Mouse (Mus musculus) stomach, embryonic 15.5 days (tissue): ENCODE results near the gene Iglon5. TPM values are rescaled to one million over a fixed set of nuclear protein-coding genes. Genes with fewer than 3 reads are reported as not detected.

Experiments
- ATAC-seq: fragments of 200-750 bp; cut with Nextera tagmentation; 2 replicates; pipeline ENCODE4 v1.8.0; 2017; ENCODE audit warnings: low read depth, moderate number of reproducible peaks, moderate TSS enrichment; ENCODE audit not compliant: insufficient read depth, low FRiP score
- H3K27ac ChIP-seq: fragments of 300-500 bp; sonication (generic); 2 replicates; pipeline ENCODE4 v1.5.1; 2015; ENCODE audit warnings: mild to moderate bottlenecking, inconsistent platforms
- H3K27me3 ChIP-seq: fragments of 300-500 bp; sonication (generic); replicated peaks from 2 replicates; pipeline ENCODE4 v1.6.1; 2015; ENCODE audit warnings: inconsistent platforms
- H3K36me3 ChIP-seq: fragments of 300-500 bp; sonication (generic); 2 replicates; pipeline ENCODE4 v1.6.1; 2015; ENCODE audit warnings: inconsistent platforms
- H3K4me1 ChIP-seq: fragments of 300-500 bp; sonication (generic); 2 replicates; pipeline ENCODE4 v1.6.1; 2015; ENCODE audit warnings: inconsistent platforms
- H3K4me2 ChIP-seq: fragments of 300-500 bp; sonication (generic); 2 replicates; pipeline ENCODE4 v1.6.1; 2015; ENCODE audit warnings: mild to moderate bottlenecking, inconsistent platforms
- H3K4me3 ChIP-seq: fragments of 300-500 bp; sonication (generic); replicated peaks from 2 replicates; pipeline ENCODE4 v1.5.1; 2015; ENCODE audit warnings: inconsistent platforms
- H3K9ac ChIP-seq: fragments of 300-500 bp; sonication (generic); 2 replicates; pipeline ENCODE4 v1.6.1; 2015; ENCODE audit warnings: inconsistent platforms
- H3K9me3 ChIP-seq: fragments of 300-500 bp; sonication (generic); 2 replicates; pipeline ENCODE4 v1.6.1; 2016; ENCODE audit warnings: inconsistent platforms
- WGBS: fragments of 180-500 bp; shearing (Covaris S2); methylation state at CpG from one replicate; pipeline ENCODE4 v1.1.7; 2015; 5-methylcytosine and 5-hydroxymethylcytosine counted together
- polyA plus RNA-seq: library from polyadenylated mRNA; unstranded; fragments of >200 nt; fragmentation: Nextera tagmentation; extraction: Ambion mirVana; gene quantifications from 2 replicates; pipeline ENCODE4 v1.2.1, GENCODE M21; 2015

Iglon5 gene
- polyA plus RNA-seq, 1 experiment from 2014 or later, result 0.55 TPM

DNA sequence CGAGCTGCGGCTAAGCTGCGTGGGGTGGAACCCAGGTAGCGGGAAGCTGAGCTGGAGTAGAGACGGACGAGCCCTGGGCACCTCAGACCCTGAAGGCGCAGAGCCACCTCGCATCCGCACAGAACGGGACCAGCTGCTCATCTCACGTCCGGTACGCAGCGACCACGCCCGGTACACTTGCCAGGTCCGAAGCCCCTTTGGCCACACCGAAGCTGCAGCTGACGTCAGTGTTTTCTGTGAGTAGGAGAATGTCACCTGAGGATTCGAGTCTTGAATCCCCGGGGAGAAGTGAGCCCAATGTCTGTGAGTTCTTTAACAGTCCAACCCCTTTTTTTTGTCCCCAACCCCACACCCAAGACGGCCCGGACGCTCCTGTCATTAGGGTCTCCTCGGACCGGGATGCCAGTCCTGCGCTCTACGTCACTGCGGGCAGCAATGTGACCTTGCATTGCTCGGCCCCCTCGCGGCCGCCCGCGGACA lies 25.0 kb downstream of the Iglon5 start:
- H3K9me3 ChIP-seq, result no peaks in the 10 kb centered on the region
- no peaks in the 10 kb centered on the region for H3K36me3 ChIP-seq
- H3K9ac ChIP-seq, result 0 out of 2 replicates have a peak overlapping the region, but pooled peaks have one; percentile 14
- WGBS, result 6% methylated on average over 35 of the region's 35 CpGs
- no peaks in the 10 kb centered on the region; the same call in 1 of the 2 replicates for H3K27me3 ChIP-seq
- ATAC-seq, result no peak
- H3K4me2 ChIP-seq, result peak overlapping the region; percentile 85
- H3K4me3 ChIP-seq, result peak overlapping the region; percentile 47
- H3K27ac ChIP-seq, result no peak overlapping the region
- H3K4me1 ChIP-seq, result peaks cover 10% of the 10 kb centered on the region; the same call in 1 of the 2 replicates

DNA sequence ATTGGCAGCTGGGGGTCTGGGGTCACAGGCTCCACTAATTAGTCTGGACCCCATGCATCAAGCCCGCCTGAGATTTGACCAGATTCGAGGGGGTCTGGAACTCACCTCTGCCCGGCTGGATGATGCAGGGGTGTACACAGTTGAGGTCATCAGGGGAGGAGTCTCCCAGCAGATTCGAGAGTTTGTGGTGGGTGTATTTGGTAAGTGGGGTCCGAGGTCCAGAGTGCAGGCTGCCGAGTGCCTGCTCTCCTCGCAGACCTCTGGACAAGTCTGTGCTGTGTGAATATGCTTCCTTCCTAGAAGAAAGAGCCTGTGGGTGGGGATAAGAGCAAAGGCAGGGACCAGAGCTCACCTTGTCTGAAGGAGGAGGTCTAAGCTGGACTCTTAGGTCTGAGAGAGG lies 25.9 kb downstream of the Iglon5 start:
- H3K36me3 ChIP-seq, result no peaks in the 10 kb centered on the region
- ATAC-seq, result no peak
- no peak overlapping the region for H3K4me2 ChIP-seq
- H3K9ac ChIP-seq, result no peak overlapping the region
- no peaks in the 10 kb centered on the region for H3K9me3 ChIP-seq
- WGBS, result 77% methylated on average over 7 of the region's 7 CpGs
- H3K4me3 ChIP-seq, result no peak overlapping the region
- H3K27ac ChIP-seq, result no peak overlapping the region
- H3K4me1 ChIP-seq, result peaks cover 10% of the 10 kb centered on the region; the same call in 1 of the 2 replicates
- no peaks in the 10 kb centered on the region; the same call in 1 of the 2 replicates for H3K27me3 ChIP-seq

DNA sequence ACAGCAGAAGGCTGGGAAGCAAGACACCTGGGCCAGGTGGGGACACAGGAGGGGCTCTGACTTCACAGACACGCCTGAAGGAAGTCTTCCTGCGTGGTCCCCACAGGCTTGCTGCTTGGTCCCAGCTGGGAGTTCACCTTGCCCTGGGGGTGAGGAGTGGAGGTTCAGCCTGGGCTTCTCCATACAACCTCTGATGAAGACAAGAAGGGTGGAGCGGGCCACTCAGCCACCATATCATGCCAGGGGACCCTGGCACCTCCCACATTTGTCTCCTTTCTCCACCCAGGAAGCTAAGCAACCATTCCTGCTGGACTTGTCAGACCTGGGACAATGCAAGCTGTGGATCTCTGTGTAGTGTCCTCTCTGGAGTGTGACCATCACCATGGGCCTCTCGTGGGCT lies 27.0 kb downstream of the Iglon5 start, which contains the start of gene Vsig10l:
Vsig10l (plus strand) TSS at position 301 of the 400 bp plus-strand sequence.
- no peak for ATAC-seq
- Histone ChIP-seq H3K27me3 (no peaks in the 10 kb centered on the region; the same call in 1 of the 2 replicates), H3K9ac (no peak within 1 kb of the TSS), H3K4me1 (peaks cover 10% of the 10 kb centered on the region; the same call in 1 of the 2 replicates), H3K9me3 (no peaks in the 10 kb centered on the region), H3K27ac (no peak within 1 kb of the TSS), H3K4me2 (no peak within 1 kb of the TSS), H3K4me3 (no peak within 1 kb of the TSS), H3K36me3 (no peaks in the 10 kb centered on the region)
- WGBS, result 59% methylated on average over 4 of the region's 4 CpGs

DNA sequence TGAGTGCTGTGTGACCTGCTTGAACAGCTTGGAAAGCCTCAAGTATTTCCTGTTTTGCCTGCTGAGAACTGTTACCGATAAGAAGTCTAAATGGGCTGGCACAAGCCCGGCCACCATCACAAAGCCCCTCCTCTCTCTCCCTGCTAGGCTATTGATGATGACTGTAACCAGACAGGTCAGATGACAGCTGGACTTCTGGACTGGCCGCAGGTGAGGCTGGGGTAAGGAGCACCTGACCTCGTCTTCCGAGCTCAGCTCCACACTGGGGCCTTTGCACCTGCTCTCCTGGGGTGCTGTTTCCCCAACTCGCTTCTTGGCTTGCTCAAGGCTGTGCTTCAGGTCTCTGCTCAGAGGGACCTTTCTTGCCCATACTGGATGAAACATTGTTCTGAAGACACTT lies 35.5 kb downstream of the Iglon5 start:
- Histone ChIP-seq H3K27me3 (no peaks in the 10 kb centered on the region), H3K9me3 (no peaks in the 10 kb centered on the region), H3K36me3 (peaks cover 28% of the 10 kb centered on the region; the same call in 1 of the 2 replicates), H3K4me3 (no peak overlapping the region), H3K4me2 (no peak overlapping the region), H3K9ac (no peak overlapping the region), H3K4me1 (no peaks in the 10 kb centered on the region), H3K27ac (no peak overlapping the region)
- WGBS, result 89% methylated on average over 6 of the region's 6 CpGs
- no peak for ATAC-seq

DNA sequence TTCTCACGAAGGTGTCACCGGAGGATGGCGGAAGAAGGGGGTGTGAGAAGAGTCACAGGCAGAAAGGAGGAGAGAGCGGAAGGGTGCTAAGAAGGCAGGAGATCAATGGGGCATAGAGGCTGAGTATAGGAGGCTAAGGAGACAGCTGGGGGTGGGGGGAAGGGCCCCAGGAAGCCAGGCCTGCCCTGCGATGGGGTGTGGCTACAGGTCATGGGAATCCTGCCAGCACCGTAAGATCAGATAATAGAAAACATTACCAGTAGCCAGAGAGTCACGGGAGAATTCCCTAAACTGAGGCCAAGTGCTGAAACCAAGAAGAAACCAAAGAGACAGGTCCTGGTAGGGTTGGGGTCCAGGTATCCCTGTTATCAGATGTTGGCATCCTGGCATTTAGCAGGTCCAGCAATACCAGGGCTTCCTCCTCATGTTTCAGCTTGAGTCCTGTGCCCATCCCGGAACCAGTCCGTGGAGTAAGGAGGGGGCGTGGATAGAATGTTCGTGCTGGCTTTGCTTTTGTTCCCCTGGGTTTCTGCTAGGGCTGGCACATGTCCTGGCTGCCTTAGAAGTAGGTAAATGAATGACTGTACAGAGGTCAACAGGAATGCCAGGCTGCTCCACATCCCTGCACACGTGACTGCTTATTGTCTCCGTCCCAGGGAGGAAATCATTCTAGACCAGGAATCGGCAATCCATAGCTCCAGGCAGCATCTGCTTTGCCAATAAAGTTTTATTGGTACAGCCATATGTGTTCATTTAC lies 36.1 kb downstream of the Iglon5 start:
- Histone ChIP-seq H3K9ac (no peak overlapping the region), H3K27me3 (no peaks in the 10 kb centered on the region), H3K4me2 (no peak overlapping the region), H3K27ac (no peak overlapping the region), H3K4me3 (no peak overlapping the region), H3K36me3 (peaks cover 28% of the 10 kb centered on the region; the same call in 1 of the 2 replicates), H3K9me3 (no peaks in the 10 kb centered on the region), H3K4me1 (no peaks in the 10 kb centered on the region)
- WGBS, result 79% methylated on average over 14 of the region's 14 CpGs
- no peak; the same call in 1 of the 2 replicates for ATAC-seq

DNA sequence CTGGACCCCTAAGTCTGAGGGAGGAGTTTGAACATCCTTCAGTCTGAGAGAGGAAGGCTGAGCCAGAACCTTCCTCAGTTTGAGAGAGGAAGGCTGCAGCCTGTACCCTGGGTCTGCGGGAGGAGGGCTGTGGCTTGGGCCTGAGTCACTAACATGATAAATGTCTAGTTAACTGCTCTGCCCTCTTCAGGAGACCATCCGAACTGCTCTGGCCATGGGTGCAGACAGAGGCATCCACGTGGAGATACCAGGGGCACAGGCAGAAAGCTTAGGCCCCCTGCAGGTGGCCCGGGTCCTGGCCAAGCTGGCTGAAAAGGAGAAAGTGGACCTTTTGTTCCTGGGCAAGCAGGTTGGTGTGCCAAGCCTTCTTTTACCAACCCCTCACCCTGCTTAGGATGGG lies 37.3 kb downstream of the Iglon5 start:
- 30% methylated on average over 4 of the region's 4 CpGs for WGBS
- peaks cover 28% of the 10 kb centered on the region; the same call in 1 of the 2 replicates for H3K36me3 ChIP-seq

DNA sequence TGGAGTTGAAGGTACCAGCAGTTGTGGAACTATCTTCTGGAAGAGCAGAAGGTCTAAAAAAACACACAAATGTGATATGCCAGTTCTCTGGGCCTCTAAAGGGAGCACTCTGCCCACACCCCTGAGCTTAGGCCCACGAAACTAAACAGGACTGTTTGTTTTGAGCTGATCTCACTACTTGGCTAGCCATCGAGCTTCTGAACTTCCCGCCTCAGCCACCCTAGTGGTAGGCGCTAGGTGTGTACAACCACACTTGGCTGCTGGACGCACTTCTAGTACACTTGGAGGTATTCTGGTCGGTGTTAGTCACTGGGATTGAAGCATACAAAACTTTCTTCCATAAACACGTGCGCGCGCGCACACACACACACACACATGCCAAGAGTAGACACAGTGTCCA lies 38.1 kb downstream of the Iglon5 start:
- no peak for ATAC-seq
- WGBS, result 91% methylated on average over 11 of the region's 11 CpGs
- Histone ChIP-seq H3K4me2 (no peak overlapping the region), H3K4me1 (no peaks in the 10 kb centered on the region), H3K9me3 (no peaks in the 10 kb centered on the region), H3K27me3 (no peaks in the 10 kb centered on the region), H3K36me3 (peaks cover 20% of the 10 kb centered on the region; the same call in 1 of the 2 replicates), H3K9ac (no peak overlapping the region), H3K4me3 (no peak overlapping the region), H3K27ac (no peak overlapping the region)

More for the DNA sequence above, 37.3 kb downstream of the Iglon5 start:
- no peak for ATAC-seq
- no peaks in the 10 kb centered on the region for H3K9me3 ChIP-seq
- H3K4me1 ChIP-seq, result no peaks in the 10 kb centered on the region
- no peak overlapping the region for H3K9ac ChIP-seq
- H3K4me3 ChIP-seq, result no peak overlapping the region
- H3K4me2 ChIP-seq, result no peak overlapping the region
- no peak overlapping the region for H3K27ac ChIP-seq
- no peaks in the 10 kb centered on the region for H3K27me3 ChIP-seq

DNA sequence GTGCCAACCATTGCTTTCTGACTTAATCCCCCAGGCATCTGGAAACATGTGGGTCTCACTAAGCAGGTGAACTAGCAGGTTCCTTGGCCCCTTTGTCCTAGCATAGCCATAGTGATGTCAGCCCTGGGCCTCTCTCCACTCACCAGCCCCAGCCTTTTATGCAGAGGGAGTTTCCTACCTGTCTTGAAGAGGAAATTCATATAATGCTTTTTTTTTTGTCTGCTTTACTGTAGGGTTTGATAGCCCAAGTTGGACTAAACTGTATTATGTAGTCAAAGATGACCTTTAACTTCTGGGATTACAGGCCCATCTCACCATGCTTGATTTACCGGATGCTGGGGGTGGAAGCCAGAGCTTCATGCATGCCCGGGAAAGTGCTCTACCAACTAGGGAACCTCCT lies 40.1 kb downstream of the Iglon5 start:
- Histone ChIP-seq H3K4me2 (no peak overlapping the region), H3K4me1 (0 out of 2 replicates have a peak, but pooled peaks cover 4% of the 10 kb centered on the region), H3K4me3 (no peak overlapping the region), H3K27me3 (no peaks in the 10 kb centered on the region), H3K9me3 (no peaks in the 10 kb centered on the region), H3K9ac (no peak overlapping the region), H3K27ac (no peak overlapping the region), H3K36me3 (peaks cover 9% of the 10 kb centered on the region; the same call in 1 of the 2 replicates)
- no peak for ATAC-seq
- 91% methylated on average over 2 of the region's 2 CpGs for WGBS

DNA sequence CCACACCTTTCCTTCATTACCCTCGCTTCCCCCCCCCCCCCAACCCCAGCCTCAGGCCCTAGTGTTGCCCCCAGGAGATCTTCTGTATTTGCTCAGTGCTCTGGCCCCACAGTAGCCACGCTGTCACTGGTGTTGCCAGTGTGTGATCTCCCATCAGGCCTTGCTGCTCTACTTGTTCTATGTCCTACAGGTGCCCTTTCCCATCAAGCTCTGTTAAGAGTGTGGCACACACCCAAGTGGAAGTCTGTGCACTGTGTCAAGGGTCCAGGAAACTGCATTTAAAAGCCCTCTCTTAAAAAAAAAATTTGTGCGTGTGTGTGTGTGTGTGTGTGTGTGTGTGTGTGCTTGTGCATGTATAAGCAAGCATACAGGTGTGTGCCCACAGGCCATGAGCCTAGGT lies 41.6 kb downstream of the Iglon5 start:
- H3K4me2 ChIP-seq, result no peak overlapping the region
- H3K36me3 ChIP-seq, result peaks cover 5% of the 10 kb centered on the region; the same call in 1 of the 2 replicates
- ATAC-seq, result no peak
- peaks cover 10% of the 10 kb centered on the region; the same call in 1 of the 2 replicates for H3K4me1 ChIP-seq
- no peak overlapping the region for H3K27ac ChIP-seq
- no peak overlapping the region for H3K4me3 ChIP-seq
- no peaks in the 10 kb centered on the region for H3K27me3 ChIP-seq
- 77% methylated on average over 3 of the region's 3 CpGs for WGBS
- H3K9ac ChIP-seq, result no peak overlapping the region
- H3K9me3 ChIP-seq, result no peaks in the 10 kb centered on the region

DNA sequence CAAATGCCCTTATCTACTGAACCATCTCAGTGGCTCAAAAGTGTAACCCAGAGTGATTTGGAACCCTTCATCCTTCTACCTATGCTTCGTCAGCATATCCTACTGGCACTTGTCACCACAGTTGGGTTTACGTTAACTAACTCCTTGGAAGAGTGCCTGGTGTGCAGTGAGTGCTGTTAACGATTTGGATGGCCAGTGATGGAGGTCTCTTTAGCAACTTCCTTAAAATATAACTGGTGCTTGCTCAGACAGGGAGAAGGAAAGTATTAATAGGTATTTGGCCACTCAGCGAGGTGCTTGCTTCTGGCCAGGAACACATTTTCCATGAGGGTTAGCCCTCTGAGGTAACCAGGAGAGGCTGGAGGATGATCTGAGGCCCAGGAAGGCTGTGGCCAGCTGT lies 42.1 kb downstream of the Iglon5 start:
- 72% methylated on average over 4 of the region's 4 CpGs for WGBS
- Histone ChIP-seq H3K27ac (no peak overlapping the region), H3K9me3 (no peaks in the 10 kb centered on the region), H3K4me2 (no peak overlapping the region), H3K4me3 (no peak overlapping the region), H3K4me1 (peaks cover 10% of the 10 kb centered on the region; the same call in 1 of the 2 replicates), H3K9ac (no peak overlapping the region), H3K27me3 (no peaks in the 10 kb centered on the region), H3K36me3 (peaks cover under 1% of the 10 kb centered on the region; the same call in 1 of the 2 replicates)
- no peak for ATAC-seq

DNA sequence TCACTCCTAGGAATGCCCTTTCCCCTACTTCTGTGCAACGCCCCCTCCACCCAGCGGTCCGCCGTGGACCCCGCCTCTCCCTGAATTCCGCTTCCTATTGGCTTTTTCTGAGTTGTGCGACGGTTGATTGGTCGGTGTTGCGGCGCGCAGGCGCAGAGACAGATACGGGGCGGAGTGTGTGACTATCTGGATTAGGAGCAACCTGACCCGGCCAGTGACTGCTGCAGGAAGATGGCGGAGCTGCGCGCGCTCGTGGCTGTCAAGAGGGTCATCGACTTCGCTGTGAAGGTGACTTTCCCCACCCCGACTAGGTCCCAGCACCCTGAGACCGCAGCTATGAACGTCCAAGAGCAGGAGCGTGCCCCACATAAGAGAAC lies 46.0 kb downstream of the Iglon5 start, which contains the start of the genes Etfb and Gm45233:
Etfb (plus strand) TSS at position 167 of the 377 bp plus-strand sequence.
Gm45233 (plus strand) TSS at position 212 of the 377 bp plus-strand sequence.
- under 1% methylated on average over 27 of the region's 27 CpGs for WGBS
- H3K36me3 ChIP-seq, result no peaks in the 10 kb centered on the region
- no peaks in the 10 kb centered on the region for H3K27me3 ChIP-seq
- peak; percentile 97 for ATAC-seq
- H3K4me1 ChIP-seq, result peaks cover 14% of the 10 kb centered on the region
- H3K4me2 ChIP-seq, result peak within 1 kb of the TSS; percentile 89
- peak within 1 kb of the TSS; percentile 62 for H3K4me3 ChIP-seq
- no peaks in the 10 kb centered on the region for H3K9me3 ChIP-seq
- H3K9ac ChIP-seq, result peak within 1 kb of the TSS; percentile 56; the same call in 1 of the 2 replicates
- peak within 1 kb of the TSS; percentile 100 for H3K27ac ChIP-seq
